Mouse (Mus musculus) liver, embryonic 14.5 days (tissue): ENCODE results near the gene Hmx2.

Experiments used
- CTCF ChIP-seq: IDR thresholded peaks from 2 replicates; pipeline ENCODE4 v1.5.1; 2016; ENCODE audit warnings: antibody characterized with exemption, low read depth, control low read depth
- EP300 ChIP-seq: IDR thresholded peaks from 2 replicates; pipeline ENCODE4 v1.6.1; 2016; ENCODE audit warnings: antibody characterized with exemption, low read depth

- TF ChIP-seq CTCF = no peak
- no peak for TF ChIP-seq EP300
These were observed 9.2 kb downstream of the Hmx2 start for GRCm38 (mm10) chr7:131557751-131558150.
